Mouse (Mus musculus): ENCODE results near the gene Olfr63.
"Not testable (repeated sequence)": the region's sequence is repeated elsewhere in the genome, so short reads cannot be mapped to it uniquely, and the experiment has no call there.

Olfr63 gene

GRCm38 (mm10) chr17:33264376-33264775 lies at the start of gene Olfr63:
Olfr63 (plus strand) TSS chr17:33264676.
- no peak for DNase-seq (ENCODE audit: low spot score)

- DNase-seq (ENCODE audit: low spot score) = no peak
Measured at GRCm38 (mm10) chr17:33221590-33221989, 42.9 kb upstream of the Olfr63 start, which contains the start of gene Olfr1564. Olfr1564 (minus strand) TSS chr17:33221690.

- not testable (repeated sequence) for DNase-seq (ENCODE audit: low spot score)
Measured at GRCm38 (mm10) chr17:33236646-33237045, 27.8 kb upstream of the Olfr63 start.

DNA sequence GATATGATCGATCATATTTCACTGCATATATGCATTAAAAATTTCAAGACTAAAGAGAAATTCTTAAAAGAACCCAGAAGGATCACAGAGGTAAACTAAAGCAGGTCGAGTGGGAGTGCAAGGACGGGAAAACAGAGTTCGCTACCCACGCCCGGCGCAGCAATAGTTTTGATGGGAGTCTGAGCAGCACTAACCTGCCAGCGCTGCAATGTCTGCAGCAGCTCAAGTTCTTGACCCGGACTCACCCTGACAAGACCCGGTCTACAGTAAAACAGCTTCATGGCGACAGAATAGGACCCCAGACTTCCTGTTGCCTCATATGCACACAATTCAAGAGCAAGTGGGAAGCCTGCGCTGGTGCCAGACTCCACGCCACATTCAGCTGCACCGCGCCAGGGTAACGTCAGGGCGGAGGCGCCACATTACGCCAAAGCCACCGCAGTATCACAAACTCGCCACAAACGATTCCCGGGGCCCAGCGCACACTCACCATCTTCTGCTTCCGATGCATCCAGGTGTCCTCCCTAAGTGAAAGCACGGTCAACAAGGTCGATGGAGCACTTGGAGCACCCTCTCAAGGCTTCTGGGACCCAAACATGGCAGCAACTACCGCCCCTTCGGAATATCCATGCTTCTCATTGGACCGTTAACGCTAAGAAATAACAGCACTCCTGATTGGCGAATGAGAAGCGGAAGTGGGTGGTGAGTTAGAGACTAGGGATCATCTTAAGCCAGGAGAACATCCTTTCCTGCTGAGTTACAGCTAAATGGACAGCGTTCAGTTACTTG lies 9.8 kb upstream of the Olfr63 start, which contains the start of gene Zfp955a:
Zfp955a (minus strand) TSS at position 616 of the 789 bp plus-strand sequence.
- not testable (repeated sequence) for DNase-seq (ENCODE audit: low spot score)

- DNase-seq (ENCODE audit: low spot score) = not testable (repeated sequence)
Measured at GRCm38 (mm10) chr17:33255319-33255657, 9.2 kb upstream of the Olfr63 start.

DNA sequence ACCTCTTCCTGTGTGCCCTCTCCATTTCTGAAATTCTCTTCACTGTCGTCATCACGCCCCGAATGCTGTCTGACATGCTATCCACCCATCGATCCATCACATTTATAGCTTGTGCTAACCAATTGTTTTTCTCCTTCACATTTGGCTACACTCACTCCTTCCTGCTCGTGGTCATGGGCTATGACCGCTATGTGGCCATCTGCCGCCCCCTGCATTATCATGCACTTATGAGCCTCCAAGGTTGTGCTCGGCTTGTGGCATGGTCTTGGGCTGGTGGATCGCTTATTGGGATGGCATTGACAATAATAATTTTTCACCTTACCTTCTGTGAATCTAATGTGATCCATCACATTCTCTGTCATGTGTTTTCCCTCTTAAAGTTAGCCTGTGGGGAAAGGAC lies 4.4 kb downstream of the Olfr63 start:
- DNase-seq (ENCODE audit: low spot score) = no peak

DNA sequence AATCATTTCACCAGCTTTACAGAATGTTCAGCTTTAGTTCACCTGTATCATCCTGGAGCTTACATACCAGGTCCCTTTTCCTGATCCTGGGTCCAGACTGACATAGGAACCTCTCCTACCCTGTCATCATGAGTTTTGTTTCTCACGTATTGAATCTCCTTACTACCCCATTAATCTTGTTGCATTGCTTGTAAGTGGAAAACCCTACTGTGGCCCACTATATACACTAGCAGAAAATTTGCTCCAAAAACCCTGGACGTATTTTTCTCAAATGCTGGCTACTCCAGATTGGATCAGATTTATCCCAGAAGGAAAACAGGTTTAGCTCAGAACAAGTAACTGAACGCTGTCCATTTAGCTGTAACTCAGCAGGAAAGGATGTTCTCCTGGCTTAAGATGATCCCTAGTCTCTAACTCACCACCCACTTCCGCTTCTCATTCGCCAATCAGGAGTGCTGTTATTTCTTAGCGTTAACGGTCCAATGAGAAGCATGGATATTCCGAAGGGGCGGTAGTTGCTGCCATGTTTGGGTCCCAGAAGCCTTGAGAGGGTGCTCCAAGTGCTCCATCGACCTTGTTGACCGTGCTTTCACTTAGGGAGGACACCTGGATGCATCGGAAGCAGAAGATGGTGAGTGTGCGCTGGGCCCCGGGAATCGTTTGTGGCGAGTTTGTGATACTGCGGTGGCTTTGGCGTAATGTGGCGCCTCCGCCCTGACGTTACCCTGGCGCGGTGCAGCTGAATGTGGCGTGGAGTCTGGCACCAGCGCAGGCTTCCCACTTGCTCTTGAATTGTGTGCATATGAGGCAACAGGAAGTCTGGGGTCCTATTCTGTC lies 24.8 kb downstream of the Olfr63 start, which contains the start of gene Zfp955b:
Zfp955b (plus strand) TSS at position 506 of the 837 bp plus-strand sequence.
- DNase-seq (ENCODE audit: low spot score) = not testable (repeated sequence)

- not testable (repeated sequence) for DNase-seq (ENCODE audit: low spot score)
Measured at GRCm38 (mm10) chr17:33289876-33290149, 25.3 kb downstream of the Olfr63 start.
